In genomic region chr6:125046691-125047090, GRCm38 (mm10) we compare ENCODE assay signal across 9 mouse cellular contexts. TPM values are rescaled to one million over a fixed set of nuclear protein-coding genes. Genes with fewer than 3 reads are reported as not detected.
DNase-seq lines count a peak whose midpoint lies in the region; ATAC-seq and TF ChIP-seq lines count a peak whose summit lies in the region.
"Had no signal": no experiment of that assay in that cellular context is flagged by ENCODE, and none has a peak within 500 bp of the region (broad histone marks: within the 10 kb centered on the region; RNA-seq: fewer than 3 reads in every experiment).

No protein-coding gene starts in this region.

- no peak overlapping the region for H3K4me3 ChIP-seq in hindbrain, postnatal 0 days (ENCODE audit: low read length)
- H3K4me3 ChIP-seq: myocyte had no signal

- H3K4me1 ChIP-seq in hindbrain, postnatal 0 days (ENCODE audit: insufficient read depth, low read length), result no peaks in the 10 kb centered on the region

- H3K9me3 ChIP-seq in hindbrain, postnatal 0 days (ENCODE audit: low read length), result no peaks in the 10 kb centered on the region

- peaks cover 49% of the 10 kb centered on the region for H3K36me3 ChIP-seq in hindbrain, postnatal 0 days (ENCODE audit: insufficient read depth, low read length)

- TF ChIP-seq CTCF in hindbrain, postnatal 0 days (IDR thresholded peaks at IDR 0.05; ENCODE audit: low read depth), result peak; percentile 96

- H3K9ac ChIP-seq in hindbrain, postnatal 0 days (replicated peaks; ENCODE audit: low read length), result no peak overlapping the region

- DNase-seq in WW6 (ENCODE audit: low read depth, low spot score), result peak; percentile 71
- DNase-seq in cerebellum, adult 9-10 months, result peak; percentile 89
- DNase-seq in frontal cortex, postnatal 14 days (ENCODE audit: low spot score in 2 of 2), result peak; percentile 39 to 67
- peak; percentile 92 for DNase-seq in hindbrain, postnatal 0 days (ENCODE audit: low spot score)
- DNase-seq in layer of hippocampus, postnatal 36 days, result peak; percentile 68 to 78
- peak; percentile 84 to 85 for DNase-seq in lung, postnatal 4 days
- DNase-seq in right cerebral cortex, adult 18-20 months, result peak; percentile 77
- DNase-seq in urinary bladder, postnatal 4 days (ENCODE audit: low spot score in 2 of 2), result peak; percentile 67 to 82

- no peaks in the 10 kb centered on the region for H3K27me3 ChIP-seq in hindbrain, postnatal 0 days (ENCODE audit: insufficient read depth, low read length)

- no peak overlapping the region for H3K4me2 ChIP-seq in hindbrain, postnatal 0 days (ENCODE audit: low read depth, low read length)

- ATAC-seq in hindbrain, postnatal 0 days, result peak; percentile 79

- H3K27ac ChIP-seq in hindbrain, postnatal 0 days, result no peak overlapping the region

- 26% methylated on average over 5 of the region's 5 CpGs for WGBS in hindbrain, postnatal 0 days

RNA-seq across cellular contexts. Expression of gene Acrbp, which starts 2.8 kb away (rescaled TPM):
- total RNA-seq in hindbrain, postnatal 0 days (2014; rRNA removed), result 10.5 and 17.3 TPM in 2 replicates
- polyA plus RNA-seq in hindbrain, postnatal 0 days (2015; fragmentation: Nextera tagmentation; extraction: Ambion mirVana), result 12.2 and 17.5 TPM in 2 replicates
- total RNA-seq in layer of hippocampus, postnatal 36 days (2021), result 10 to 100 TPM; 13.4 to 17.8 TPM

RNA-seq across cellular contexts. Expression of gene Ing4, which starts 7.1 kb away (rescaled TPM):
- total RNA-seq in hindbrain, postnatal 0 days (2014; rRNA removed), result 60.7 and 78.3 TPM in 2 replicates
- 97.6 and 102 TPM in 2 replicates for polyA plus RNA-seq in hindbrain, postnatal 0 days (2015; fragmentation: Nextera tagmentation; extraction: Ambion mirVana)
- total RNA-seq in layer of hippocampus, postnatal 36 days (2021), result 10 to 100 TPM; 56.9 to 65.7 TPM

RNA-seq across cellular contexts. Expression of gene Lpar5, which starts 21.0 kb away (rescaled TPM):
- total RNA-seq in hindbrain, postnatal 0 days (2014; rRNA removed), result 0.75 and 1.8 TPM in 2 replicates
- polyA plus RNA-seq in hindbrain, postnatal 0 days (2015; fragmentation: Nextera tagmentation; extraction: Ambion mirVana), result 0.68 and 0.88 TPM in 2 replicates
- total RNA-seq in layer of hippocampus, postnatal 36 days (2021), result under 1 TPM; 0.53 to 0.75 TPM
- polyA plus RNA-seq: myocyte had no signal

RNA-seq across cellular contexts. Expression of gene Zfp384, which starts 37.7 kb away (rescaled TPM):
- 37.3 and 38.6 TPM in 2 replicates for total RNA-seq in hindbrain, postnatal 0 days (2014; rRNA removed)
- polyA plus RNA-seq in hindbrain, postnatal 0 days (2015; fragmentation: Nextera tagmentation; extraction: Ambion mirVana), result 10.3 and 11.6 TPM in 2 replicates
- 10 to 100 TPM; 43.9 to 48.9 TPM for total RNA-seq in layer of hippocampus, postnatal 36 days (2021)

RNA-seq across cellular contexts. Expression of gene Chd4, which starts 49.1 kb away (rescaled TPM):
- 101 and 106 TPM in 2 replicates for total RNA-seq in hindbrain, postnatal 0 days (2014; rRNA removed)
- polyA plus RNA-seq in hindbrain, postnatal 0 days (2015; fragmentation: Nextera tagmentation; extraction: Ambion mirVana), result 90.2 and 94.7 TPM in 2 replicates
- 100 to 1,000 TPM; 172 to 173 TPM for total RNA-seq in layer of hippocampus, postnatal 36 days (2021)
